Mouse (Mus musculus): ENCODE results near the gene Ptprt.

DNA sequence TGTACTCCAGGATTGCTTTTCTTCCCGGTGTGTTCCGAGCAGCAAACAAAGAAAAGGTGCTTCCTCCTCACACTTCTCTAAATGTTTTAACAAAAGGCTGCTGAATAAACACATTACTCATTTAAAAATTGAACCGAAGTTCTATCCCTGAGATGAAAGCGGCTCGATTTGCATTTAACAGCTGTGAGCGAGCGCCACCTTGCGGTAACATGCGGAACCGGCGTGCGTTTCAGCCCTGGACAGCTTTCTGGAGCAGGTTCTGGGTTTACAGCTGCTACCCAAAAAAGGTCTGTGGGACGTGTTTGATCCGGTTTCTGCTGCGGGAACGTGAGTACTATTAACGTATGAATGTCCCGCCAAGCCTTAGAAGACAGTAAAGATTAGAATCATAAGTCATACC is 1.9 kb downstream of the Ptprt start:
- TF ChIP-seq POLR2A (IDR thresholded peaks at IDR 0.05; ENCODE audit: control insufficient read depth, extremely low read depth, insufficient read depth, low read length, poor library complexity) (no peak), CTCF (IDR thresholded peaks at IDR 0.05; ENCODE audit: borderline replicate concordance, control insufficient read depth, extremely low read depth, insufficient read depth, low read length, poor library complexity) (peak; percentile 74; the same call in 1 of the 2 replicates)
